Mouse (Mus musculus): Measurements from ENCODE around the gene Snap47.

- TF ChIP-seq USF1 (IDR thresholded peaks at IDR 0.05; ENCODE audit: low read depth, low read length) (no peak), E2F4 (IDR thresholded peaks at IDR 0.05; ENCODE audit: insufficient replicate concordance, low read depth, low read length) (no peak), CTCF (conservative IDR thresholded peaks at IDR 0.05 in 1 of 2, IDR thresholded peaks at IDR 0.05 in 1 of 2; ENCODE audit: low read depth in 2 of 2, low read length in 2 of 2) (no peak), POLR2A (IDR thresholded peaks at IDR 0.05; ENCODE audit: low read depth, low read length) (no peak), RCOR1 (conservative IDR thresholded peaks at IDR 0.05; ENCODE audit: low read depth, low read length) (no peak), MYC (IDR thresholded peaks at IDR 0.05; ENCODE audit: low read depth, low read length) (no peak), MAFK (IDR thresholded peaks at IDR 0.05; ENCODE audit: insufficient replicate concordance, low read length) (no peak), ELF1 (IDR thresholded peaks at IDR 0.05; ENCODE audit: low read depth, low read length) (no peak), EP300 (IDR thresholded peaks at IDR 0.05; ENCODE audit: low read length) (no peak), ZMIZ1 (IDR thresholded peaks at IDR 0.05; ENCODE audit: low read depth, low read length) (no peak), NELFE (IDR thresholded peaks at IDR 0.05; ENCODE audit: low read depth, low read length) (no peak), ZNF384 (IDR thresholded peaks at IDR 0.05; ENCODE audit: low read depth, low read length) (no peak), MAX (IDR thresholded peaks at IDR 0.05; ENCODE audit: low read length) (no peak), CHD1 (IDR thresholded peaks at IDR 0.05; ENCODE audit: low read depth, low read length) (no peak)
Observed at GRCm38 (mm10) chr11:59364007-59364406, 87.0 kb downstream of the Snap47 start.

Data from CH12.LX (cell line).